Mouse (Mus musculus) right cerebral cortex, adult 2 months (tissue): ENCODE results near the gene Hsd17b14.

Experiments used
- DNase-seq, 2 experiments: peaks; one replicate each; pipeline ENCODE4 v3.0.0; 2021 to 2022; ENCODE audit warnings: low spot score in 2 of 2

Gene Hsd17b14

GRCm38 (mm10) chr7:45567112-45567779, 12.6 kb downstream of the Hsd17b14 start:
- no peak for DNase-seq

GRCm38 (mm10) chr7:45567780-45568516, 13.3 kb downstream of the Hsd17b14 start:
- peak; percentile 89 for DNase-seq

- DNase-seq = no peak
Observed at GRCm38 (mm10) chr7:45568601-45569473, 14.1 kb downstream of the Hsd17b14 start.

- DNase-seq = peak; percentile 60 to 66
Observed at GRCm38 (mm10) chr7:45570103-45570741, 15.5 kb downstream of the Hsd17b14 start, which contains the start of gene Bcat2. Gene Bcat2 (plus strand): TSS chr7:45570153.

GRCm38 (mm10) chr7:45571966-45572365, 17.3 kb downstream of the Hsd17b14 start:
- no peak for DNase-seq

GRCm38 (mm10) chr7:45573954-45574353, 19.3 kb downstream of the Hsd17b14 start:
- no peak for DNase-seq

GRCm38 (mm10) chr7:45574472-45575379, 20.0 kb downstream of the Hsd17b14 start:
- no peak for DNase-seq

- DNase-seq = no peak
Observed at GRCm38 (mm10) chr7:45585923-45586322, 31.2 kb downstream of the Hsd17b14 start.

GRCm38 (mm10) chr7:45587631-45588592, 33.2 kb downstream of the Hsd17b14 start:
- DNase-seq = no peak

GRCm38 (mm10) chr7:45589173-45589572, 34.5 kb downstream of the Hsd17b14 start:
- DNase-seq = peak; percentile 98

GRCm38 (mm10) chr7:45589898-45590297, 35.2 kb downstream of the Hsd17b14 start:
- no peak for DNase-seq

GRCm38 (mm10) chr7:45590874-45591273, 36.2 kb downstream of the Hsd17b14 start:
- no peak for DNase-seq

GRCm38 (mm10) chr7:45591880-45592279, 37.2 kb downstream of the Hsd17b14 start:
- no peak for DNase-seq

- DNase-seq = peak; percentile 75 to 79
Observed at GRCm38 (mm10) chr7:45593118-45593815, 38.6 kb downstream of the Hsd17b14 start.

GRCm38 (mm10) chr7:45595176-45595575, 40.5 kb downstream of the Hsd17b14 start:
- DNase-seq = no peak

- DNase-seq = no peak
Observed at GRCm38 (mm10) chr7:45596107-45596506, 41.4 kb downstream of the Hsd17b14 start.

- DNase-seq = no peak
Observed at GRCm38 (mm10) chr7:45597013-45597412, 42.3 kb downstream of the Hsd17b14 start.

GRCm38 (mm10) chr7:45597527-45597926, 42.8 kb downstream of the Hsd17b14 start:
- DNase-seq = no peak
